Mouse (Mus musculus): Measurements from ENCODE around the gene Gpr87. TPM values are rescaled to one million over a fixed set of nuclear protein-coding genes. Genes with fewer than 3 reads are reported as not detected.

Gpr87 gene
- total RNA-seq (2014; rRNA removed) (not detected in 2 replicates), polyA plus RNA-seq (2012; rRNA removed) (not detected in 2 replicates)

DNA sequence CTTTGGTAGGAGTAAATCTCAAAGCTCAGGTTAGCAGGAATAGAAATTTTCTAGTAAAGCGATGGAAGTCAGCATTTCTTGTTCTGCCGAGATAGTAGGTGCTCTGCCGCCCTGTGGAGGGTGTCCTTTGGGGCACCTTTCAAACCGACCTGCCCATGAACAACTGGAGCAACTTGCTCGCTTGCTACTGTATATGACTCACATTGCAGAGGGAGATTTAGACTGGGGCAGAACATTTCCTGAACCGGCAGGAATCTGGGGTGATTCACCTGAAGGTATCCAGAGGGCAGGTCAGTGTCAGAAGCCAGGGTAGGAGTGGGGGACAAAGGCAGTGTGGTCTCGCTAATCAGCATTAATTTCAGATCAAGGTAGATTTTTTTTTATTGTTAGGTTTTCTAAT, at the start of gene Gpr87:
TSS of gene Gpr87 (minus strand) at position 167 of the 400 bp plus-strand sequence.
- Histone ChIP-seq H3K27ac (replicated peaks; ENCODE audit: insufficient read depth, low read depth, low read length) (no peak within 1 kb of the TSS), H3K27me3 (ENCODE audit: control insufficient read depth, insufficient read depth, low read length) (no peaks in the 10 kb centered on the region), H3K4me3 (ENCODE audit: insufficient read depth, low read depth, low read length) (no peak within 1 kb of the TSS), H3K9ac (ENCODE audit: low read depth, low read length) (no peak within 1 kb of the TSS), H3K79me2 (ENCODE audit: control insufficient read depth, insufficient read depth, low read length) (no peaks in the 10 kb centered on the region), H3K4me1 (ENCODE audit: control insufficient read depth, insufficient read depth, low read length) (no peaks in the 10 kb centered on the region), H3K36me3 (ENCODE audit: control insufficient read depth, insufficient read depth, low read length) (no peaks in the 10 kb centered on the region)
- TF ChIP-seq CTCF (IDR thresholded peaks at IDR 0.05; ENCODE audit: low read depth, low read length): no peak
- TF ChIP-seq POLR2A (IDR thresholded peaks at IDR 0.05; ENCODE audit: extremely low read depth, insufficient read depth, low read length): no peak
- WGBS: 85% methylated on average over 7 of the region's 7 CpGs
- no peak for DNase-seq (ENCODE audit: extremely low read depth, low read depth, low spot score)

DNA sequence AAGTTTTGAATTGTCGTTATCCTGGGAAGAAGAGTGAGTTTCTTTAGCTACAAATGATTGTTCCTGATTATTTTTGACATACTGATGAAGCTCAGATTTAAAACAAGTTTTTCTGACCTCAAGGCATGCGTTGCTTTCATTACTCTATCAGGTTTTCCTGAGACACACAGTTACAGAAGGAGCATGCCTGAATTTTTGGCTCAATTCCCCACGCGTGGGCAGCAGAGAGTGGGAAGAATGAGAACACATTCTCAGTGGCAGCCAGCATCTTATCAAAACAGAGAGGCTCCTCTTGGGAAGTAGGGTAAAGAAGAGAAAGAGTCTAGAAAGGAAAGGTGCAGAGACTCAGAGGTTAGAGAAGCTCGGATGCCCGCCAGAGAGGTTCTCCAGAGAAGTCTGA, 48.5 kb upstream of the Gpr87 start:
- no peak for TF ChIP-seq POLR2A (IDR thresholded peaks at IDR 0.05; ENCODE audit: extremely low read depth, insufficient read depth, low read length)
- no peak for TF ChIP-seq CTCF (IDR thresholded peaks at IDR 0.05; ENCODE audit: low read depth, low read length)
- no peak for DNase-seq (ENCODE audit: extremely low read depth, low read depth, low spot score)

DNA sequence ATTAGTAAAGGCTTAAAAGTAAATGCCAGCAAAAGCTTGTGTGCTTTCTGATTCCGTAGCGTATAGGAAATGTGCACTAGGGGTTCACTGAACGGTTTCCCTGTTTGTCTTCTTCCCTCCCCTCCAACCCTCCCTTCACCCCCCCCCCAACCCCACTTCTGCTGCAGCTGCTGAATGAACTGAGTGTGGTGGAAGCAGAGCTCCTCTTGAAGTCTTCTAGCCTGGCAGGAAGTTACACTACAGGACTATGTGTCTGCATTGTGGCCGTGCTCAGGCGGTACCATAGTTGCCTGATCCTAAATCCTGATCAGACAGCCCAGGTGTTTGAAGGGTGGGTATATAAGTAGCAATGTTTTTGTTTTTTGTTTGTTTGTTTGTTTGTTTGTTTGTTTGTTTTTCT, 40.0 kb upstream of the Gpr87 start:
- no peaks in the 10 kb centered on the region; the same call in 1 of the 2 replicates for H3K36me3 ChIP-seq (ENCODE audit: control insufficient read depth, insufficient read depth, low read length)
- DNase-seq (ENCODE audit: extremely low read depth, low read depth, low spot score): no peak
- H3K27me3 ChIP-seq (ENCODE audit: control insufficient read depth, insufficient read depth, low read length): no peaks in the 10 kb centered on the region
- H3K9ac ChIP-seq (ENCODE audit: low read depth, low read length): no peak overlapping the region
- no peaks in the 10 kb centered on the region for H3K4me1 ChIP-seq (ENCODE audit: control insufficient read depth, insufficient read depth, low read length)
- TF ChIP-seq CTCF (IDR thresholded peaks at IDR 0.05; ENCODE audit: low read depth, low read length) (no peak), POLR2A (IDR thresholded peaks at IDR 0.05; ENCODE audit: extremely low read depth, insufficient read depth, low read length) (no peak)
- no peak overlapping the region for H3K27ac ChIP-seq (replicated peaks; ENCODE audit: insufficient read depth, low read depth, low read length)
- 82% methylated on average over 5 of the region's 5 CpGs for WGBS
- no peaks in the 10 kb centered on the region for H3K79me2 ChIP-seq (ENCODE audit: control insufficient read depth, insufficient read depth, low read length)
- no peak overlapping the region for H3K4me3 ChIP-seq (ENCODE audit: insufficient read depth, low read depth, low read length)

More for the DNA sequence above, 48.5 kb upstream of the Gpr87 start:
- Histone ChIP-seq H3K27ac (replicated peaks; ENCODE audit: insufficient read depth, low read depth, low read length) (no peak overlapping the region), H3K4me3 (ENCODE audit: insufficient read depth, low read depth, low read length) (no peak overlapping the region), H3K36me3 (ENCODE audit: control insufficient read depth, insufficient read depth, low read length) (no peaks in the 10 kb centered on the region), H3K27me3 (ENCODE audit: control insufficient read depth, insufficient read depth, low read length) (no peaks in the 10 kb centered on the region), H3K9ac (ENCODE audit: low read depth, low read length) (no peak overlapping the region), H3K79me2 (ENCODE audit: control insufficient read depth, insufficient read depth, low read length) (no peaks in the 10 kb centered on the region), H3K4me1 (ENCODE audit: control insufficient read depth, insufficient read depth, low read length) (no peaks in the 10 kb centered on the region)
- WGBS: 81% methylated on average over 6 of the region's 6 CpGs

DNA sequence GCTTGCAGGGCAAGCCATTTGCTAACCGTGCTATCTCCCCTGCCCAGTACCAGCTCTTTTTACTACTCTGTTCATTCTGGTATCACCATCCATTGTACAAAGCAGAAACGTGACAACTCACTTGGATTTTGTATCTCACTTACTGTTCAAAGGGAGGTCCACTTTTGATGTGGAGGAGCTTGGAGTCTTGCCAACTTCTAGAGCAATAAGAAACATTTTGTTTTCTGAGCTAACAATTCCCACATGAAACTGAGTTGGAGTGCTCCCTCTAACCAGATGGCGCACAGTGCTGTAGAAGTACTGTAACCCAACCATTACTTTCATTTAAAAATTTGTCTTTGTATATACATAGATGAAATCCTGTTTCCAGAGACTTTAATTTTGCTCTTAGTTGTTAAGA, 36.0 kb upstream of the Gpr87 start:
- no peak overlapping the region for H3K4me3 ChIP-seq (ENCODE audit: insufficient read depth, low read depth, low read length)
- TF ChIP-seq CTCF (IDR thresholded peaks at IDR 0.05; ENCODE audit: low read depth, low read length) (no peak), POLR2A (IDR thresholded peaks at IDR 0.05; ENCODE audit: extremely low read depth, insufficient read depth, low read length) (no peak)
- no peaks in the 10 kb centered on the region; the same call in 1 of the 2 replicates for H3K4me1 ChIP-seq (ENCODE audit: control insufficient read depth, insufficient read depth, low read length)
- 90% methylated on average over 3 of the region's 3 CpGs for WGBS
- no peaks in the 10 kb centered on the region for H3K36me3 ChIP-seq (ENCODE audit: control insufficient read depth, insufficient read depth, low read length)
- H3K27me3 ChIP-seq (ENCODE audit: control insufficient read depth, insufficient read depth, low read length): no peaks in the 10 kb centered on the region
- no peak overlapping the region for H3K27ac ChIP-seq (replicated peaks; ENCODE audit: insufficient read depth, low read depth, low read length)
- no peaks in the 10 kb centered on the region for H3K79me2 ChIP-seq (ENCODE audit: control insufficient read depth, insufficient read depth, low read length)
- H3K9ac ChIP-seq (ENCODE audit: low read depth, low read length): no peak overlapping the region
- DNase-seq (ENCODE audit: extremely low read depth, low read depth, low spot score): no peak

DNA sequence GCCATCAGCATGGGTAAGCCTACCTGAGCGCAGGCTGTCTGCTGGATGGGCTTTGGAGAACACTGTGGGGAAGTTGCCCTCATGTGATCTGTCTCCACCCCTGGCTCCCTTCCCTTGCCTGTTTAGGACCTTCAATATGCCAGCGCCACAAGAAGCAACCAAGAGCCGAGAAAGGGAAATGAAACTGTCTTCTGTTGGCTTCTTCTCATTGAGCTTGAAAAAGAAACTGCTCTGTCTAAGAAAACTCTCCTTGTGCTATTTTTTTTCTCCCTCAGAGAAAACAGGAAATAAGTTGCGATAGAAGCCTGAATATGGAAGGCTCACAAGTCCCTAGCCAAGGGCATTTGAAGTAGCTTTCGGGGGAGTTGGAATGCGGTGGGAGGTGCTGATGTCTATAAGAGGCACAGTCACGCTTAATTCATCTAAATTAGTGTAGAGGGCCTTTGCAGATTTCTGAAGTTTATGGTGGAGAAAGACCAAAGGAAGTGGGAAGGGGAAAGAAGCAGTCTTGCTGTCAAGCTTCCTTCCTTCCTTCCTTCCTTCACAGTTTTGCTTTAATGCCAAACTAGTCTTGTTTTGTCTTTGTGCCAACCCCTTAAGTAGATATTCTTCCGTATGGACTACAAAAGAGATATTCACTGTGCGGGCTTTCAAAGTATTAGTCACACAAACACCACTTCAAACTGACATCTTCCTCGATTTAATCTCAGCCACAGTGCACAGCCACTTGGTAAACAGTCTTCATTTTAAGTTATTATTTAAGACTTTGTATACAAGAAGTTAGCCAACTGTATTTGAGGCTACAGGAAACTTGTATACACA, 34.0 kb upstream of the Gpr87 start:
- peak; percentile 58 for DNase-seq (ENCODE audit: extremely low read depth, low read depth, low spot score)
- Histone ChIP-seq H3K4me3 (ENCODE audit: insufficient read depth, low read depth, low read length) (no peak overlapping the region), H3K9ac (ENCODE audit: low read depth, low read length) (no peak overlapping the region), H3K27me3 (ENCODE audit: control insufficient read depth, insufficient read depth, low read length) (no peaks in the 10 kb centered on the region), H3K27ac (replicated peaks; ENCODE audit: insufficient read depth, low read depth, low read length) (peak overlapping the region; percentile 75), H3K79me2 (ENCODE audit: control insufficient read depth, insufficient read depth, low read length) (no peaks in the 10 kb centered on the region), H3K4me1 (ENCODE audit: control insufficient read depth, insufficient read depth, low read length) (no peaks in the 10 kb centered on the region; the same call in 1 of the 2 replicates), H3K36me3 (ENCODE audit: control insufficient read depth, insufficient read depth, low read length) (no peaks in the 10 kb centered on the region)
- 66% methylated on average over 10 of the region's 10 CpGs for WGBS
- TF ChIP-seq POLR2A (IDR thresholded peaks at IDR 0.05; ENCODE audit: extremely low read depth, insufficient read depth, low read length) (no peak), CTCF (IDR thresholded peaks at IDR 0.05; ENCODE audit: low read depth, low read length) (no peak)

DNA sequence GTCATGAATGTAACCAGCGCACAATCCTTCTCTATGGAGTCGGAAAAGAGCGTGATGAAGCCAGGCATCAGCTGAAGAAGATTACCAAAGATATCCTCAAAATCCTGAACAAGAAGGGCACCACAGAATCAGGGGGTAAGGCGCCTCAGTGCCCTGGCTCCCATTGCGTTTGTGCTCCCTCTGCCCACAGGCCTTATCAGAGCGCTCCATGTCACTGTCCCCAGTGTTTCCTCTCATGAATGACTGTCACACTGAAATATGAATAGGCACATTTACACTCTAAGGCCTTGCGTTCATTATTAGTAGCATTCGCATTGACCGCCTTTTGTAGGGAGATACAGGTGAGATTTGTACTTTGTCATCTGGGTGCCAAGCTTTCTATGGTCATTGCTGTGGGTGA, 32.8 kb upstream of the Gpr87 start:
- TF ChIP-seq CTCF (IDR thresholded peaks at IDR 0.05; ENCODE audit: low read depth, low read length) (no peak), POLR2A (IDR thresholded peaks at IDR 0.05; ENCODE audit: extremely low read depth, insufficient read depth, low read length) (no peak)
- no peak overlapping the region for H3K4me3 ChIP-seq (ENCODE audit: insufficient read depth, low read depth, low read length)
- H3K9ac ChIP-seq (ENCODE audit: low read depth, low read length): no peak overlapping the region
- no peak for DNase-seq (ENCODE audit: extremely low read depth, low read depth, low spot score)
- H3K27me3 ChIP-seq (ENCODE audit: control insufficient read depth, insufficient read depth, low read length): no peaks in the 10 kb centered on the region
- H3K27ac ChIP-seq (replicated peaks; ENCODE audit: insufficient read depth, low read depth, low read length): no peak overlapping the region
- no peaks in the 10 kb centered on the region for H3K79me2 ChIP-seq (ENCODE audit: control insufficient read depth, insufficient read depth, low read length)
- no peaks in the 10 kb centered on the region for H3K36me3 ChIP-seq (ENCODE audit: control insufficient read depth, insufficient read depth, low read length)
- no peaks in the 10 kb centered on the region; the same call in 1 of the 2 replicates for H3K4me1 ChIP-seq (ENCODE audit: control insufficient read depth, insufficient read depth, low read length)
- WGBS: 97% methylated on average over 9 of the region's 9 CpGs
